Mouse (Mus musculus) small intestine, adult 2 months (tissue): ENCODE measurements around the gene Prrc2b. TPM values are rescaled to one million over a fixed set of nuclear protein-coding genes. Genes with fewer than 3 reads are reported as not detected.

ENCODE experiments used
- H3K27ac ChIP-seq: fragments of 200-500 bp; 2 replicates; pipeline ENCODE4 v1.5.1; 2012; ENCODE audit warnings: low read depth, low read length, control low read depth, inconsistent platforms; ENCODE audit not compliant: insufficient read depth
- H3K27me3 ChIP-seq: fragments of 200-500 bp; 2 replicates; pipeline ENCODE4 v1.6.1; 2012; ENCODE audit warnings: mild to moderate bottlenecking, moderate library complexity, low read length, inconsistent platforms; ENCODE audit not compliant: control insufficient read depth, insufficient read depth
- H3K36me3 ChIP-seq: fragments of 200-500 bp; 2 replicates; pipeline ENCODE4 v1.6.1; 2012; ENCODE audit warnings: mild to moderate bottlenecking, low read length, control low read depth, inconsistent platforms; ENCODE audit not compliant: control insufficient read depth, insufficient read depth
- H3K4me1 ChIP-seq: fragments of 200-500 bp; 2 replicates; pipeline ENCODE4 v1.6.1; 2012; ENCODE audit warnings: low read length, inconsistent platforms, mixed read lengths; ENCODE audit not compliant: control insufficient read depth, insufficient read depth, insufficient read length
- H3K4me3 ChIP-seq: fragments of 200-500 bp; 2 replicates; pipeline ENCODE4 v1.5.1; 2012; ENCODE audit warnings: low read depth, mild to moderate bottlenecking, control low read depth, inconsistent platforms, low read length, moderate library complexity
- CTCF ChIP-seq: fragments of 200-500 bp; IDR thresholded peaks from 2 replicates; pipeline ENCODE4 v1.5.1; 2012; ENCODE audit warnings: low read depth, mild to moderate bottlenecking, control low read depth, inconsistent platforms, low read length, moderate library complexity, mixed read lengths; ENCODE audit not compliant: insufficient replicate concordance, insufficient read length; ENCODE audit errors: extremely low read depth
- POLR2A ChIP-seq: fragments of 200-500 bp; IDR thresholded peaks from 2 replicates; pipeline ENCODE4 v1.6.1; 2012; ENCODE audit warnings: low read depth, mild to moderate bottlenecking, control low read depth, inconsistent platforms, low read length, moderate library complexity
- WGBS: fragments of 180-500 bp; shearing (Covaris S2); methylation state at CpG from one replicate; pipeline ENCODE4 v1.1.7; 2018; 5-methylcytosine and 5-hydroxymethylcytosine counted together
- polyA plus RNA-seq: library from polyadenylated mRNA; depleted of rRNA; stranded (reverse); fragments of >200 nt; gene quantifications from 2 replicates; pipeline ENCODE4 v1.2.3, GENCODE M21; 2012

Gene Prrc2b
- polyA plus RNA-seq, 1 experiment = 23.4 TPM

GRCm38 (mm10) chr2:32154334-32154997, 3.6 kb downstream of the Prrc2b start:
- WGBS = 16% methylated on average over 9 of the region's 9 CpGs
- Histone ChIP-seq H3K4me1 (peaks cover 25% of the 10 kb centered on the region), H3K27ac (peak overlapping the region; percentile 43), H3K4me3 (no peak overlapping the region), H3K36me3 (no peaks in the 10 kb centered on the region), H3K27me3 (no peaks in the 10 kb centered on the region)
- TF ChIP-seq POLR2A (no peak), CTCF (no peak)

- H3K4me1 ChIP-seq = peaks cover 29% of the 10 kb centered on the region
- TF ChIP-seq POLR2A (no peak), CTCF (no peak)
- H3K36me3 ChIP-seq = no peaks in the 10 kb centered on the region
- WGBS = 31% methylated on average over 7 of the region's 7 CpGs
- peak overlapping the region; percentile 43; the same call in 1 of the 2 replicates for H3K27ac ChIP-seq
- no peak overlapping the region for H3K4me3 ChIP-seq
- H3K27me3 ChIP-seq = no peaks in the 10 kb centered on the region
Observed at GRCm38 (mm10) chr2:32154998-32155541, 4.2 kb downstream of the Prrc2b start.

- no peaks in the 10 kb centered on the region for H3K27me3 ChIP-seq
- H3K27ac ChIP-seq = no peak overlapping the region
- WGBS = 38% methylated on average over 6 of the region's 6 CpGs
- TF ChIP-seq CTCF (no peak), POLR2A (no peak)
- H3K36me3 ChIP-seq = no peaks in the 10 kb centered on the region
- H3K4me3 ChIP-seq = no peak overlapping the region
- peaks cover 29% of the 10 kb centered on the region for H3K4me1 ChIP-seq
Observed at GRCm38 (mm10) chr2:32155614-32156013, 4.7 kb downstream of the Prrc2b start.

DNA sequence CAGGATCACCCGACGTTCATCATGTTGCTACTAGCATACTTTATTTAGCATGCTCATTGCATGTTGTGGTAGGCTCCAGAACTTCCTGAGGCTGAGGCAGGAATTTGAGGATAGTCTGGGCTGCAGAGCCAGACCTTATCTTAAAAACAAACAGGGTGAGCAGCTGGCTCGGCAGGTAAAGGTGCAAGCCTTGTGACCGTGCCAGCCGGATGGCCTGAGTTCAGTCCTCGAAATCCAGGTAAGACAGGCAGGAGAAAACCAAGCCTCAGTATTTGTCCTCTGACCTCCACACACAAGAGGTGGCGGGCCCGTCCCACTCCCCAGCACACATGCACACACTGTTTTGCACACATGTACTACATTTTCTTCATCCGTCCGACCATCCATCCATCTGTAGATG, 5.8 kb downstream of the Prrc2b start:
- Histone ChIP-seq H3K27me3 (no peaks in the 10 kb centered on the region), H3K4me1 (peaks cover 29% of the 10 kb centered on the region), H3K36me3 (no peaks in the 10 kb centered on the region), H3K4me3 (no peak overlapping the region), H3K27ac (no peak overlapping the region)
- TF ChIP-seq CTCF (no peak), POLR2A (no peak)
- WGBS = 24% methylated on average over 10 of the region's 10 CpGs

- Histone ChIP-seq H3K27me3 (no peaks in the 10 kb centered on the region), H3K36me3 (no peaks in the 10 kb centered on the region), H3K27ac (no peak overlapping the region), H3K4me3 (no peak overlapping the region), H3K4me1 (peaks cover 29% of the 10 kb centered on the region)
- 43% methylated on average over 4 of the region's 4 CpGs for WGBS
- no peak for TF ChIP-seq CTCF
- no peak for TF ChIP-seq POLR2A
Observed at GRCm38 (mm10) chr2:32157328-32157727, 6.4 kb downstream of the Prrc2b start.

- Histone ChIP-seq H3K27me3 (no peaks in the 10 kb centered on the region), H3K36me3 (no peaks in the 10 kb centered on the region), H3K4me3 (no peak overlapping the region), H3K27ac (no peak overlapping the region), H3K4me1 (peaks cover 26% of the 10 kb centered on the region)
- 71% methylated on average over 12 of the region's 12 CpGs for WGBS
- TF ChIP-seq POLR2A (no peak), CTCF (no peak)
Observed at GRCm38 (mm10) chr2:32158616-32159239, 7.8 kb downstream of the Prrc2b start.

GRCm38 (mm10) chr2:32160525-32160924, 9.6 kb downstream of the Prrc2b start:
- Histone ChIP-seq H3K4me1 (peaks cover 37% of the 10 kb centered on the region), H3K36me3 (no peaks in the 10 kb centered on the region), H3K27me3 (no peaks in the 10 kb centered on the region), H3K27ac (no peak overlapping the region), H3K4me3 (no peak overlapping the region)
- WGBS = 75% methylated on average over 3 of the region's 3 CpGs
- TF ChIP-seq CTCF (no peak), POLR2A (no peak)
